Mouse (Mus musculus) intestine, embryonic 16.5 days (tissue): ENCODE results near the gene Olfr44. TPM values are rescaled to one million over a fixed set of nuclear protein-coding genes. Genes with fewer than 3 reads are reported as not detected.

Experiments
- ATAC-seq: fragments of 200-750 bp; cut with Nextera tagmentation; 2 replicates; pipeline ENCODE4 v1.8.0; 2017; ENCODE audit warnings: moderate TSS enrichment, moderate library complexity
- H3K27ac ChIP-seq: fragments of 300-500 bp; sonication (generic); 2 replicates; pipeline ENCODE4 v1.5.1; 2014; ENCODE audit warnings: mild to moderate bottlenecking, low read length
- H3K27me3 ChIP-seq: fragments of 300-500 bp; sonication (generic); replicated peaks from 2 replicates; pipeline ENCODE4 v1.6.1; 2014; ENCODE audit warnings: low read length, control low read depth, mixed read lengths; ENCODE audit not compliant: control insufficient read depth, insufficient read depth
- H3K36me3 ChIP-seq: fragments of 300-500 bp; sonication (generic); 2 replicates; pipeline ENCODE4 v1.6.1; 2014; ENCODE audit warnings: low read length, control low read depth; ENCODE audit not compliant: control insufficient read depth, insufficient read depth
- H3K4me1 ChIP-seq: fragments of 300-500 bp; sonication (generic); 2 replicates; pipeline ENCODE4 v1.6.1; 2014; ENCODE audit warnings: low read length, control low read depth, mixed read lengths; ENCODE audit not compliant: control insufficient read depth, insufficient read depth
- H3K4me2 ChIP-seq: fragments of 300-500 bp; sonication (generic); 2 replicates; pipeline ENCODE4 v1.6.1; 2014; ENCODE audit warnings: low read depth, low read length, control low read depth
- H3K4me3 ChIP-seq: fragments of 300-500 bp; sonication (generic); 2 replicates; pipeline ENCODE4 v1.5.1; 2014; ENCODE audit warnings: mild to moderate bottlenecking, low read length
- H3K9ac ChIP-seq: fragments of 300-500 bp; sonication (generic); 2 replicates; pipeline ENCODE4 v1.6.1; 2014; ENCODE audit warnings: low read depth, low read length
- H3K9me3 ChIP-seq: fragments of 300-500 bp; sonication (generic); 2 replicates; pipeline ENCODE4 v1.6.1; 2016; ENCODE audit warnings: low read length, control low read depth; ENCODE audit not compliant: control insufficient read depth
- whole genome bisulfite sequencing: fragments of 180-500 bp; shearing (Covaris S2); extraction: QIAGEN DNeasy Blood & Tissue Kit; methylation state at CpG from one replicate; pipeline ENCODE4 v1.1.7; 2014; 5-methylcytosine and 5-hydroxymethylcytosine counted together
- polyA plus RNA-seq: library from polyadenylated mRNA; unstranded; fragments of >200 nt; fragmentation: Nextera tagmentation; extraction: Ambion mirVana; gene quantifications from 2 replicates; pipeline ENCODE4 v1.2.1, GENCODE M21; 2015

The Olfr44 gene
- polyA plus RNA-seq: not detected in 2 replicates

- H3K27me3 ChIP-seq: no peaks in the 10 kb centered on the region
Measured at GRCm38 (mm10) chr9:39493895-39494294, at the start of gene Olfr44. Gene Olfr44, minus strand, starts transcription at chr9:39493995.

GRCm38 (mm10) chr9:39523616-39524285, 30.0 kb upstream of the Olfr44 start:
- no peak overlapping the region for H3K4me2 ChIP-seq
- ATAC-seq: no peak
- no peak overlapping the region for H3K9ac ChIP-seq
- 76% methylated on average over 1 of the region's 1 CpGs for WGBS
- no peaks in the 10 kb centered on the region for H3K9me3 ChIP-seq
- H3K27me3 ChIP-seq: no peaks in the 10 kb centered on the region
- no peak overlapping the region for H3K4me3 ChIP-seq
- H3K27ac ChIP-seq: no peak overlapping the region
- no peaks in the 10 kb centered on the region for H3K36me3 ChIP-seq
- H3K4me1 ChIP-seq: no peaks in the 10 kb centered on the region

More at GRCm38 (mm10) chr9:39493895-39494294, at the start of gene Olfr44:
- no peak within 1 kb of the TSS for H3K4me2 ChIP-seq
- no peak within 1 kb of the TSS for H3K4me3 ChIP-seq
- H3K36me3 ChIP-seq: no peaks in the 10 kb centered on the region
- no peaks in the 10 kb centered on the region for H3K9me3 ChIP-seq
- no peak within 1 kb of the TSS for H3K9ac ChIP-seq
- no peak within 1 kb of the TSS for H3K27ac ChIP-seq
- WGBS: 79% methylated on average over 2 of the region's 2 CpGs
- no peak for ATAC-seq
- no peaks in the 10 kb centered on the region for H3K4me1 ChIP-seq

- H3K36me3 ChIP-seq: no peaks in the 10 kb centered on the region
- H3K4me1 ChIP-seq: no peaks in the 10 kb centered on the region
- no peak overlapping the region for H3K27ac ChIP-seq
- no peak for ATAC-seq
- H3K9ac ChIP-seq: no peak overlapping the region
- H3K4me3 ChIP-seq: no peak overlapping the region
- no peaks in the 10 kb centered on the region for H3K27me3 ChIP-seq
- no peak overlapping the region for H3K4me2 ChIP-seq
- no peaks in the 10 kb centered on the region for H3K9me3 ChIP-seq
Measured at GRCm38 (mm10) chr9:39518595-39518994, 24.8 kb upstream of the Olfr44 start.

GRCm38 (mm10) chr9:39515531-39515930, 21.7 kb upstream of the Olfr44 start, which contains the start of gene Olfr957:
Gene Olfr957, minus strand, starts transcription at chr9:39515809.
- 54% methylated on average over 3 of the region's 3 CpGs for WGBS
- H3K4me1 ChIP-seq: no peaks in the 10 kb centered on the region
- no peak within 1 kb of the TSS for H3K9ac ChIP-seq
- no peak within 1 kb of the TSS for H3K27ac ChIP-seq
- no peaks in the 10 kb centered on the region for H3K36me3 ChIP-seq
- no peak within 1 kb of the TSS for H3K4me2 ChIP-seq
- H3K4me3 ChIP-seq: no peak within 1 kb of the TSS
- H3K27me3 ChIP-seq: no peaks in the 10 kb centered on the region
- no peak for ATAC-seq
- no peaks in the 10 kb centered on the region for H3K9me3 ChIP-seq

GRCm38 (mm10) chr9:39509412-39509811, 15.6 kb upstream of the Olfr44 start:
- no peak overlapping the region for H3K27ac ChIP-seq
- H3K27me3 ChIP-seq: no peaks in the 10 kb centered on the region

GRCm38 (mm10) chr9:39508998-39509397, 15.2 kb upstream of the Olfr44 start:
- Histone ChIP-seq H3K9ac (no peak overlapping the region), H3K4me1 (no peaks in the 10 kb centered on the region), H3K27me3 (no peaks in the 10 kb centered on the region), H3K9me3 (no peaks in the 10 kb centered on the region), H3K36me3 (no peaks in the 10 kb centered on the region), H3K27ac (no peak overlapping the region), H3K4me3 (no peak overlapping the region), H3K4me2 (no peak overlapping the region)
- 6% methylated on average over 6 of the region's 6 CpGs for WGBS
- ATAC-seq: peak; percentile 46; the same call in 1 of the 2 replicates

More at GRCm38 (mm10) chr9:39509412-39509811, 15.6 kb upstream of the Olfr44 start:
- H3K4me3 ChIP-seq: no peak overlapping the region
- no peaks in the 10 kb centered on the region for H3K36me3 ChIP-seq
- H3K9ac ChIP-seq: no peak overlapping the region
- WGBS: 73% methylated on average over 9 of the region's 9 CpGs
- H3K4me1 ChIP-seq: no peaks in the 10 kb centered on the region
- H3K9me3 ChIP-seq: no peaks in the 10 kb centered on the region
- no peak for ATAC-seq
- H3K4me2 ChIP-seq: no peak overlapping the region

GRCm38 (mm10) chr9:39471844-39472243, 22.0 kb downstream of the Olfr44 start, which contains the start of gene Olfr955:
Gene Olfr955, minus strand, starts transcription at chr9:39471944.
- H3K4me2 ChIP-seq: no peak within 1 kb of the TSS
- H3K27ac ChIP-seq: no peak within 1 kb of the TSS
- 54% methylated on average over 1 of the region's 1 CpGs for WGBS
- no peaks in the 10 kb centered on the region for H3K27me3 ChIP-seq
- no peaks in the 10 kb centered on the region for H3K9me3 ChIP-seq
- no peaks in the 10 kb centered on the region for H3K4me1 ChIP-seq
- H3K4me3 ChIP-seq: no peak within 1 kb of the TSS
- no peak for ATAC-seq
- H3K9ac ChIP-seq: no peak within 1 kb of the TSS
- H3K36me3 ChIP-seq: no peaks in the 10 kb centered on the region

- H3K4me2 ChIP-seq: no peak within 1 kb of the TSS
- no peak within 1 kb of the TSS for H3K27ac ChIP-seq
- H3K9ac ChIP-seq: no peak within 1 kb of the TSS
- no peaks in the 10 kb centered on the region for H3K36me3 ChIP-seq
- H3K4me1 ChIP-seq: no peaks in the 10 kb centered on the region
- no peaks in the 10 kb centered on the region for H3K27me3 ChIP-seq
- H3K9me3 ChIP-seq: no peaks in the 10 kb centered on the region
- no peak for ATAC-seq
- H3K4me3 ChIP-seq: no peak within 1 kb of the TSS
- 85% methylated on average over 6 of the region's 6 CpGs for WGBS
Measured at GRCm38 (mm10) chr9:39456401-39456800, 37.4 kb downstream of the Olfr44 start, which contains the start of gene Olfr954. Gene Olfr954, plus strand, starts transcription at chr9:39456701.
